Mouse (Mus musculus): ENCODE results near the gene Znrf2.
A peak's percentile ranks its signal among the peaks of the same experiment; 100 is the strongest.

DNA sequence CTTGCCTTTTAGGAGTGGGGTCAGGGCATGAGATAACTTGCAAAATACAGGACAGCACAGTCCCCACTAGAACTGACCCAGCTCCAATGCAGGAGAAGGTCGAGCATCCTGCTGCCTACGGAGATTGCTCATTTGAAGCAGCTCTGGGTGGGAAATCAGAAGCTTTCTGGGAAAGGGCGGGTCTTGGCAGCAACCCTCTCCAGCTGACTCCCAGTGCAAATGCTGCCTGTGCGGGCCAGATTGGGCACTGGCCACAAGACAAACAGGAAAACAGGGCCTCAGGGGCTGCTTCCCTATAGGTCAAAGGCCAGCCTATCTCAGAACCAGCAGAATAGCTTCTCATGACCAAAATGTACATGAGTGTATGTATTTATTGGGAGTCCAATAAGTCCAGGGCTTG, 122.9 kb downstream of the Znrf2 start:
- TF ChIP-seq CTCF (IDR thresholded peaks at IDR 0.05; ENCODE audit: low read depth, low read length) (no peak), POLR2A (IDR thresholded peaks at IDR 0.05; ENCODE audit: insufficient read depth, low read length) (no peak), EP300 (IDR thresholded peaks at IDR 0.05; ENCODE audit: insufficient read depth, low read depth, low read length) (0 out of 2 replicates have a peak, but pooled peaks have one; percentile 32)
